Mouse (Mus musculus) left cerebral cortex, postnatal 36 days (tissue): ENCODE data around the gene Fkbp2. TPM values are rescaled to one million over a fixed set of nuclear protein-coding genes. Genes with fewer than 3 reads are reported as not detected.
"Not testable (repeated sequence)": the region's sequence is repeated elsewhere in the genome, so short reads cannot be mapped to it uniquely, and the experiment has no call there.

Experiments
- DNase-seq, 2 experiments: peaks; one replicate each; pipeline ENCODE4 v3.0.0; 2021 to 2022; ENCODE audit warnings: low spot score in 2 of 2, mixed read lengths in 1 of 2
- intact Hi-C: fragments of 180-260 bp; cut with DNase I; formaldehyde crosslinking; loops from one replicate; pipeline ENCODE4 v1.15.1; 2025
- total RNA-seq, 2 experiments: library from RNA; stranded (reverse); gene quantifications; 2 replicates each; pipeline ENCODE4 v1.2.3; 2021

Gene Fkbp2
- total RNA-seq, 2 experiments from 2014 or later, result 102 to 103 TPM

GRCm38 (mm10) chr19:6992011-6992858 is 11.9 kb upstream of the Fkbp2 start, which contains the start of gene Dnajc4:
Gene Dnajc4 (minus strand): TSS chr19:6992572.
- intact Hi-C loops, result no loop called here
- DNase-seq, result peak; percentile 91 to 92

- intact Hi-C loops, DNase-seq: not testable (repeated sequence)
Observed at GRCm38 (mm10) chr19:6991166-6991565, 10.9 kb upstream of the Fkbp2 start.

- intact Hi-C loops, result no loop called here
- DNase-seq, result no peak
Observed at GRCm38 (mm10) chr19:6990712-6991111, 10.4 kb upstream of the Fkbp2 start.

- no peak for DNase-seq
- intact Hi-C loops, result no loop called here
Observed at GRCm38 (mm10) chr19:6989251-6989650, 8.9 kb upstream of the Fkbp2 start.

GRCm38 (mm10) chr19:6987904-6988285 is 7.6 kb upstream of the Fkbp2 start:
- DNase-seq, result no peak
- intact Hi-C loops, result no loop called here

GRCm38 (mm10) chr19:6987061-6987903 is 7.0 kb upstream of the Fkbp2 start, which contains the start of gene Vegfb:
Gene Vegfb (minus strand): TSS chr19:6987651.
- peak; percentile 66 to 78 for DNase-seq
- intact Hi-C loops, result no loop called here

- no peak for DNase-seq
- intact Hi-C loops, result no loop called here
Observed at GRCm38 (mm10) chr19:6985951-6986708, 5.8 kb upstream of the Fkbp2 start.

- DNase-seq, result no peak
- intact Hi-C loops, result no loop called here
Observed at GRCm38 (mm10) chr19:6985300-6985699, 5.0 kb upstream of the Fkbp2 start.

GRCm38 (mm10) chr19:6983621-6984020 is 3.3 kb upstream of the Fkbp2 start:
- intact Hi-C loops, result no loop called here
- no peak for DNase-seq

GRCm38 (mm10) chr19:6981465-6981864 is 1.2 kb upstream of the Fkbp2 start:
- intact Hi-C loops, result no loop called here
- no peak for DNase-seq

- intact Hi-C loops, result loop anchor here (2.0 kb wide), 1 partner anchor 59 kb away; the partner anchor contains the start of gene Esrra
- DNase-seq, result peak; percentile 98 to 99
Observed at GRCm38 (mm10) chr19:6979486-6980380, 568 bp downstream of the Fkbp2 start.

GRCm38 (mm10) chr19:6979001-6979479 is 1.3 kb downstream of the Fkbp2 start:
- DNase-seq, result peak in 1 of 2 experiments; percentile 32
- intact Hi-C loops, result loop anchor here (2.0 kb wide), 1 partner anchor 58 kb away; the partner anchor contains the start of gene Esrra

- intact Hi-C loops, result loop anchor here (2.0 kb wide), 1 partner anchor 58 kb away; the partner anchor contains the start of gene Esrra
- DNase-seq, result no peak
Observed at GRCm38 (mm10) chr19:6978639-6978974, 1.7 kb downstream of the Fkbp2 start.

- no peak for DNase-seq
- intact Hi-C loops, result loop anchor here (2.0 kb wide), 1 partner anchor 57 kb away; the partner anchor contains the start of gene Esrra
Observed at GRCm38 (mm10) chr19:6977759-6978638, 2.3 kb downstream of the Fkbp2 start.

GRCm38 (mm10) chr19:6975537-6976521 is 4.5 kb downstream of the Fkbp2 start, which contains the start of gene Plcb3:
Gene Plcb3 (minus strand): TSS chr19:6976470.
- intact Hi-C loops, result no loop called here
- peak in 1 of 2 experiments; percentile 46 for DNase-seq
